Mouse (Mus musculus) T-cell, adult 2 months (primary cell): ENCODE data around the gene 4933417A18Rik.
A peak's percentile ranks its signal among the peaks of the same experiment; 100 is the strongest.
"Not testable (repeated sequence)": the region's sequence is repeated elsewhere in the genome, so short reads cannot be mapped to it uniquely, and the experiment has no call there.

ENCODE experiments used
- DNase-seq: peaks from one replicate; pipeline ENCODE4 v3.0.0; 2022; ENCODE audit warnings: low spot score

The 4933417A18Rik gene

DNA sequence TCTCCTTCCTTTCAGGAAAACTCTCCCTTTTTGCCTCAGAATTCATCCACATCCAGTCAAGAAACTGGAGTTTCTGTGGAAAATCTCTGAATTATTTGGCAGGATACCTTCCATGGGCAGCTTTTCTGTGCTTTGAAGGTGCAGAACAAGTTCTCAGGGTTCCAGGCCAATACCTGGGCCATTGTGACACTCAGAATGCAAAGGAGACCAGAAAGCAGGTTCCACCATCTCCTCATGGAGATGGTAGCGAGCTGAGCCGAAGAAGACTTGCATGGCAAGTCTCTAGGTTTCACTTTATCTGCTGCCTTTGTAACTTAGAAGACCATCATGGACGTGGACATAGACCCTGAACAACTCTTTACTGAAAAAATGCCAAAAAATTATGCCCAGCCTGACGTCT is at the start of gene 4933417A18Rik, which contains the start of gene Fam217a:
Gene 4933417A18Rik (plus strand): TSS at position 200 of the 400 bp plus-strand sequence.
Gene Fam217a (minus strand): TSS at position 101 of the 400 bp plus-strand sequence.
- no peak for DNase-seq

DNA sequence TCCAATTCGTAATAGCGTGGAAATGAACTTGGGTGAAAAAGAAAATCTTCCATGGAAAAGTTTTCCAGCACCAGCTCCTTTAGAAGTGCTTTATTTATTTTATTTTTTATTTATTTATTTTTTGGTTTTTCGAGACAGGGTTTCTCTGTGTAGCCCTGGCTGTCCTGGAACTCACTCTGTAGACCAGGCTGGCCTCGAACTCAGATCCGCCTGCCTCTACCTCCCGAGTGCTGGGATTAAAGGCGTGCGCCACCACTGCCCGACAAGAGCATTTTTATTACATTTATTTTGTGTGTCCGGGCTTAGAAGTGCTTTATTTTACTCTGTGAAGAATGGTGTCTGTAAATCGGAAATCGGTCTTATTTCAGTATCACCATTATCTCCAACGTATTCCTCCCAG is 49.5 kb upstream of the 4933417A18Rik start:
- peak; percentile 4 for DNase-seq

DNA sequence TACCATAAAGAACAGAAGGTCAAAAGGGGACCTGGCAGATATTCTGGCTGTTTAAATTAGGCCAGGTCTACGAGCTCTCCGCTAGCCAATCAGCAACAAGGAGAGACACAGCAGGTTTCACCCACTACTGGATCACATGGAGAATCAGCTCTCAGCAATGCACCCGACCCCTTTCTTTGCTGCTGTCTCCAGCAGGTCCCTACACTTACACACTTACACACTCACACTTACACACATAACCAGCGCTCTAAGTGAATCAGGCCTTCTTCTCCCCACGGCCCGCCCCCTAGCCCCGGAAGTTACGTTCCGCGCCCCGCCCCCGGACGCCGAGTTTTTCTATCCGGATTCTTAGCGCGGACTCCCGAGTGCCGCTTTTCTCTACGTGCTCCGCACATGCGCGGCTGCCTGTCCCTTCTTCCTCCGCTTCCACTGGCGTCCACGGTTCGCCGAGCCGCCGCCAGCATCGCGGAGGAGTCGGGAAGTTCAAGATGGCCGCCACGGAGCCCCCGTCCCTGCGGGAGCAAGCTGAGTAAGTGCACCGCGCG is 49.0 kb upstream of the 4933417A18Rik start, which contains the start of gene Prpf4b:
Gene Prpf4b (plus strand): TSS at position 137 of the 545 bp plus-strand sequence.
- peak; percentile 88 for DNase-seq

DNA sequence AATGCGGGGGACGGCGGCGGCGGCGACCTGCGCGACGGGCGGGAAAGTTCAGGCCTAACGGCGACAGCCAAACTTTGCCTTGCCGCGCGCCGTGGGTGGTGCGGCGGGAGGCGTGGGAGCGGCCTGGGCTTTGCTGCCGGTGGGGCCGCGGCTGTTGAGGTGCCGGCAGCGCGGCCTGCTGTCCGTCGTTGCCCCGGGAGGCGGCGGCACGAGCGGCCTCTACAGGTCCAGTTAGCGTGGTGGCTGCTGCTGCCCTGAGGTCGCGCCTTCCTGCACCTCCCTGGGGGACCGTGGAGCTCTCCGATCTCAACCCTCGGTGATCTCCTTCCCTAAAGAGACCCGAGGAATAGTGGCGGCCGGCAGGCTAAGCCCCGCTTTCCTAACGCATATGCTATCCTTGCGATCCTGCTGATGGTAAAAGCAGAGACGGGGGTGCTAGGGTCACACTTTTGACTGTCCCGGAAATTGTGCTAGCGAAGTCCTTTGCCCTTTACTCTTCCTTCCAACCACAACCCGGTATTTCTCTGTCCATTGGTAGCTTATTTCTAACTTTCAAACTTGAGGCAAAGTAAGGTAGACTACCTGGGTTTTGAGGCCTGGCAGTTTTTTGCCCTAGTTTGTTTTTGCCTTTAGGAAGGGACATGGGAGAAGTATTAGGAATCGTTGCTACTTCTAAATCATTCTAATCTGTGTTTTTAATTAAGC is 48.3 kb upstream of the 4933417A18Rik start:
- no peak for DNase-seq

DNA sequence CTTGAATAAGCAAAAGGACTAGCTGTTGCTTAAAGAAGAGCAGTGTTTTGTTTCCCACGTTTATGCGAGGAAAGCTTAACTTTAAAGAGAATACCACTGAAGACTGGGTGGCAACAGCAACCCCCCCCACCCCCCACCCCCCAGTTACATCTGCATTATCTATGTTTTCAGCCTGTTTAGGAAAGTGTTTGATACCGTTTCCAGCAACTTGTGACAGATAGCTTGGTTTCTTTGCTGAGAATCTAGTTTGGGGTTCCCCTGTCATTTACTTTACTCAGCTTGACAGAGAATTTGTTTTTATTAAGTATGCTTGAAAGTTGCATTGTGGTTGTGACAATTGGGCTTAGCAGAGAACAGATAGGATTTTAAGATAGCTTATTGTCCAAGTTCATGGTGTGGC is 47.7 kb upstream of the 4933417A18Rik start:
- no peak for DNase-seq

DNA sequence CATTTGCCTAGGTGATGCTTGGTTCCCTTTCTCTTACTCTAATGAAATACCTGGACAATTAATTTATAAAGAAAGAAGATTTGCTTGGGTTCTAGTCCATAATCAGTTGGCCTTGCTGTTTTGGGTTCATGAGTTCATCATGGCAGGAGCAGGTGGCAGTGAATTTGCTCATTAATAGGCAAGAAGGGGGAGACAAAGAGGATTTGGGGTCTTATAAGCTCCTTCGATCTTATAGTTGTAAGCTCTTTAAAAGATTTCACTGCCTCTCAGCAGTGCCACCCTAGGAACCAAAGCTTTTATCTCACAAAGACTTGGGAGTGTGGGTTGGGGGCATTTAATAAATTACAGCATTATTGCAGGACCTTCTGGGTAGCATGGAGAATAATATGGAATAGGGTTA is 31.3 kb upstream of the 4933417A18Rik start:
- no peak for DNase-seq

DNA sequence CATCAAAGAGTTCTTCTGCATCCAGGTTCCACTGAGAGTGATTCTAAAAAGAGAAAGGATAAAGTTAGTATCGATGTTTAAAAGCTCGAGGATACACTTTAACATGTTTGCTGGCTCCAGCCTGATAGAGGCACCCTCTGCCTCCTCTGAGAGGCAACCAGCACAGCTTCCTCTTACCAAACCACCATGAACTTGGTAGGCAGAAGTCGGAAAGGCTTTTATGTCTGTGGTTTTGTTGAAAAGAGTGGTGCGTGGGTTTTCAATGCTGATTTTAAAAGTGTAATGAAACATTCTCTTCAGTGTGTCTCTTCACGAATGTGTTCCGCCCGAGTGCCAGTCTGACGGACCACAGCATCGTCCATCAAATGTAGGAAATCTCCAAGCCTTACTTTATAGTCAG is 9.6 kb upstream of the 4933417A18Rik start:
- peak; percentile 57 for DNase-seq

DNA sequence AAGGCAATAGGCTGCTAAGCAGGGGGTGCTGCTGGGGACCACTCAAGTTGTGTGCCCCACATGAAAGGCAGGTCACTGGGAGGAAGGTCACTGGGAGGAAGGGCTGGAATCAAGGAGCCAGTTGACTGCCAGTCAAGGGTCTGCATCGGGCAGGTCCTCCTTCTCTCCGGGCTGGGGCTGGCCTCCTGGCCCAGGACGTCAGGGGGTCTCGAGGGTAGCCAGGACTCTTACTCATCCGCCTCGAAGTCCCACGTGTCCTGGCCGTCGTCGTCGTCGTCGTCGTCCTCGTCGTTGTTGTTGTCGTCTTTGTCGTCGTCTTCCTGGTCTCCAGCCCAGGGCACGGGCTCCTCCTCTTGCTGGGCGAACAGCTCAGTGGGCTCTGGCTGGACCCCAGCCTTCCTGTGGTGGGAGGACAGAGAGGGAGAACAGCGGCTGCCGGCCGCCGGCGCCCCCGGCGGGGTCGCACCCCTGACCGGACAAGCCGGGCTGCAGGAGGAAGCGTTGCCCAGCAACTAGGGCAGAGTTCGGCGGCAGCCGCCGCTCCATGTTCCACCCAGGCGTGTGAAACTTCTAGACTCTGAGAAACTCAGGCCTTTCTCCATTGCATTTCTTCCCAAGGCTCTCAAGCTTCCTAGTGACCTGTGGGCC is 7.6 kb upstream of the 4933417A18Rik start:
- peak; percentile 14 for DNase-seq

DNA sequence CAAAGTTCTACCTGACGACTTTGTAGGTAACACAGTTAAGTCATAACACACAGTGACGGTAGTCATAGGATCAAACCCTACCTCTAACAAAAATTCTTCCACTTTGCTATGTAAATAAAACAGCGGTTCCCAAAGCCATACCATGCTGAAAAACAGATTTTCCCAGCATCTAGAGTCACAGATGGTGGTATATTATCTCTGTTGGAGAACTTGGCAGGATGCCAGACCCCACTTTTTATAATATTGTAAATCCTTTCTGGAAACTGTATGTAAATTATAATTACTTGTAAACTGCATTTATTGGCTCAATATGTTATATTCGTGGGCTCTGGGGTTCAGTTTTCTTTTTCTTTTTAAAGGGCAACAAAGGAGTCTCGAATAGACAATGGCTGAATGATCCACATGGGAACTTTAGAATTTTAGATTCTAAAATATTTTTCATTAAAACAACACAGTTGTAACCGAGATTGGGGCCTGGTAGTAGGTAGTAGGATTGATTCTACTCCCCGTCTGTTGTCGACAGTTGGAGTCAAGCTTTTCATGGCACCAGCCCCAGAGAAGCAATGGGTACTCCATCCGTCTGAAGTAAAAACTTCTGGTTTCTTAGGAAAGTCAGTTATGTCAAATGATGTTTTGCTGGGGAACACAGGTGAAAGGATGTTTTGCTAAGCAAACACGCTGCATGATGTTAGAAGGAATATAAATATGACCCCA is 10.9 kb downstream of the 4933417A18Rik start:
- no peak for DNase-seq

DNA sequence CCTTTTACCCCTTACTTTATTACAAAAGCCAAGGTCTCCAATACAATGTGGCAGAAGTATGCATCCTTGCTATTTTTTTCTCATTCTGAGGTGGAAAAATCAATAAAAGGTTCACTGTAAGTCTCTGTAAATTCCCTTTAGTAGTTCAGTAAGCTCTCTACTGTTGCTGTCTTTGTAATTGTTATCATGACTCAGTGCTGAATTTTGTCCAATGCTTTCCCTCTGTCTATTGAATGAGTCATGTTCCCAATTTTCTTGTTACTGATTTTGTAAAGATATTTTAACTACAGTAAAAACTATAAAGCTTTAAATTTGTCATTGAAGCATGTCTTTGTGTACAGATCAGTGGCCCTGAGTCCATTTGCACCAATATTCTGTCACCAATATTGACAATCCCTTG is 18.2 kb downstream of the 4933417A18Rik start:
- no peak for DNase-seq

DNA sequence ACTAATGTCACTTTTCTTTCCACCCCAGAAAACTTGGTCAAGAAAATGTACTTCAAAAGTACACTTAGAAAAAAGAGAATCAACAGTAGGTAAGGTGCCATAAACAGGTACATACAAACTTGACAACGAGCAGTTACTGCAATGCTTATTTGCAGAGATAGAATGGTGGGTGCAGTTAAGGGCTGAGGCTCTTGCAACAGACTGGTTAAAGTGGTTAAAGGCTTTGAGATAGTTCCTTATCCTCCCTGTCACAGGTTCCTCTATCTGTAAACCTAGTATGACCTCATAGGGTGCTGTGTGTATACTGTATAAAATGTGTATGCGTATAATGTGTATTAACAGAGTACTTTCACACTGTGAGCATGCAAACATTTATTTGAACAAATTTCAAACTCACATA is 27.2 kb downstream of the 4933417A18Rik start:
- DNase-seq = not testable (repeated sequence)

DNA sequence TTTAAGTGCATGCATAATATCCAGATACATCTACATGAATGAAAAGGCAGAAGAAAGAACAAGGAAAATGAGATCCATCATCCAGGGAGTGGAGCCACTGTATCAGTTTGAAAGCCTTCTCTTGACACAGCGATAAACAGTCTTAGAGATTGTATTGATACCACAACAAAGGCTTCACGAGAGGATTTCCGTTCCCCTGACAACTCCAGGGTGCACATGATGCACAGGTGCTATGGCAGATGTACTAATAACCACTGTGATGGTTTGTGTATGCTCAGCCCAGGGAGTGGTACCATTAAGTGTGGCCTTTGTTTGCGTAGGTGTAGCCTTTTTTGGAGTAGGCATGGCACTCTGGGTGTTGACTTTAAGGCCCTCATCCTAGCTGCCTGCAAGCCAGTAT is 32.7 kb downstream of the 4933417A18Rik start:
- peak; percentile 55 for DNase-seq

DNA sequence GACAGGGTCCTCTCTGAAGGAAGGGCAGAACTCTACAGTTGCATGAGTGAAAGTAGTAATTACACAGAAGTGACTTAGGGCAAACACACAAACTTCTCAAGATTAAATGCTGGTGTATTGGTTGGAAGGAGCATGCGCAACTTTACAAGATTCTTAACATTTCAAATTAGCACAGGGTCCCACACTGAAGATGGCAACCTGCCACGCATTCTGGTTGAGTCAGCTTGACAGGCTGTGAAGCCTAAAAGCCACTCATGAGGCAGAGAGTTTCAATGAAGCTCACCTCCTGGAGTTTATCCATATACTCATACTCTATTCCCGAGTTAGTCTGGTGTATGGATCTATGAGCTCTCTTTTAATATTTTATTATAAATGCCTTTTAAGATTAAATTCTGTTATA is 33.9 kb downstream of the 4933417A18Rik start:
- DNase-seq = not testable (repeated sequence)

DNA sequence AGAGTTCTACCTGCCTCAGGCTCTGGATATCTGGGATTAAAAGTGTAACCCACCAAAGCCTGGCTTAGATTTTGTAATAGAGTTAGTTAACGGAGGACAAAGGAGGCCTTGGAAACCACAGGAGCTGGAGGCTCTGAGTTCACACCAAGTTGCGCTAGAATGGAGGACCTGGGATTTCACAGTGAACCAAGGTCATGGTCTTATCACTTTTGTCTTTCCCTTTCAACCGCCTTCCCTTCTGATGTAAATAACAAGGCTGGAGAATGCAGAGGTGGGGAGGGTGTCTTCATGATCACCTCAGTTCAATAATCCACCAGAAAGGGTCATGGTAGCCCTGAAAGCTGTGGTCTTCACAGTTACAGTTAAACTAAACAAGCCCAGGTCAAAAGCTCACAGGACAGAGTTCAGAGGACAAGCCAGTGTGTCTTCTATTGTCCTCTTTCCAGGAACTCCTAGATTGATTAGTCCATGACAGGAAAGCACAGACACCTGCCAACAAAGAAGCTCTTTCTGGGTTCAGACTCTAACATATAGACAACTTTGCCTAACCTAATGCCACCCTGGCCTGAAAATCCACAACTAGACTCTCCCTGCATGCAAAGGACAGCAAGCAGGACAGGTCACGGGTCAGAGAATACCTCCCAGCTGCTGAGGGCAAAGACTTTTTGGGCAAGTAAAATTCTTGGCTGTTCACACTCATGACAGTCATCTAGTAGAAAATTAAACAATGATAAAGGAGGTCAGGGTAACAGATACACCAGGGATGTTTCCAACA is 37.0 kb downstream of the 4933417A18Rik start:
- no peak for DNase-seq

DNA sequence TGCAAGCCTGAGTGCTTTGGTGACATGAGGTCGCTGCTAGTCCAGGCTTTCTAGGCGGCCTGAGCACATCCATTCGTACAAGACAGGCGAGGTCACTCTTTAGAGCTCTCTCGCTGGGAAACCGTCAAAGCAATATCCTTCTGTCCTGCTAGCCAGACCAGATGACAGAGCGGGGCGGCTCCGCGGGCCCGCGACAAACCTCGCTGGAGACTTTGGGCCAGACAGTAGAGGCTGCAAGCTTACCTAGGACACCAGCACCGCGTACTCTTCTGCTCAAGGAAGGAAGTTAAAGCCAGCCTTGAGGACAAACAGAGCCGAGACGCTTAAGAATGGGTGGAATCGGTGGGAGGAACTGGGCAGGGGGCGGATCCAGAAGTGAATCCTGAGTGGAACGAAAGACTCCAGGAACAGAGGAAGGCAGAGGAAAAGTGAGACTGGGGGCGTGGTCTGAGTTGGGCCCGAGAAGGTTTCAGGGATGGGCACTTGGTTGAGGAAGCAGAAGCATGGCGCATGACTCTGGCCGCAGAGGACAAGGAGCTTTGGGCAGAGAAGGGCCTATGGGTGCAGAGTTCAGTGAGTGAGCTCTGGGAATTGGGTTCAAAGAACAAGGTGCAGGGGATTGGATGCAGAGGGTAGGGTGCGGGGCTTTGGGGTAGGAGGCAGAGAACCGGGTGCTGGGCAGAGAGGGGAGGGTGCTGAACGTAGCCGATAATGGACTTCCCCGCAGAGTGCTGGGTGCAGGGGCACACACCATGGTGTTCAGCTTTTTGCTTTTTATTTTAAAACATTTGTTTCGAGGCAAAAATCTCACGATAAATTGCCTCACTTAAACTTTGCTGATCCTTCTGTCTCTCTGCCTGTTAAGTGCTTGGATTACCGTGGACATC is 39.5 kb downstream of the 4933417A18Rik start, which contains the start of gene Eci3:
Gene Eci3 (minus strand): TSS at position 300 of the 887 bp plus-strand sequence.
- no peak for DNase-seq

DNA sequence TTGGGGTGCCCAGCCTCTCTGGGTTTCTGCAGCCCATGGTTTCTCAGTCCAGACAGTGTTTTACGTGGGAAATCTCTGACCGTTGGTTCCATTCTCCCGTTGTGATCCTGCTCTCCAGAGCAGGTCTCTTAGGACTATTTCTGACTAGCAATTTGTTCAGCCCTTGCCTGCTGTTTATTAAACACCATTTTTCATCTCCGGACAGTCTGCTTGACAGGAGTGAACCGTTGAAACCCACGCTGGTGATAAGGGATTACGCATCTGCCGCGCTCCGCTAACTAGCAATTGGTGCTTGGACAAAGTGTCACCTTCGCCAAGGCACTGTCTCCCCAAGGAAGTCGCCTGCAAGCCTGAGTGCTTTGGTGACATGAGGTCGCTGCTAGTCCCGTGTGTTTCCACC is 40.2 kb downstream of the 4933417A18Rik start:
- DNase-seq = no peak

DNA sequence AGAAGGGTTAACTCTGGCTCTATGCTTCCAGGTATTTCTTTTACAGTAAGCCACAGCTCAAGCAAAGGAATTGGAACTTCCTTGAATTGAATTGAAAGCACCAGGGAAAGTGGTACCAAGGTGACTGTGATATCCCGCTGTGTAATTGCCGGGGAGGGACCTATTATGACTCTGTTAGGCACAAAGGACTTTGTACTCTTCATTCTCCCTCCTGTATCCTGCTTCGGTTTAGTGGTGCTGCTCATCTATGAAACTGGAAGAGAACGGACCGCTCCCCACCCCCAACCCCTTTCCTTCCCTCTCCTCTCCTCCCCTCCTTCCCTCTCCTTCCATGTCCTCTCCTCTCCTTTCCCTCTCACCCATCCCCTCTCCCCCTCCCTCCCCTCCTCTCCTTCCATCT is 40.7 kb downstream of the 4933417A18Rik start:
- DNase-seq = no peak

DNA sequence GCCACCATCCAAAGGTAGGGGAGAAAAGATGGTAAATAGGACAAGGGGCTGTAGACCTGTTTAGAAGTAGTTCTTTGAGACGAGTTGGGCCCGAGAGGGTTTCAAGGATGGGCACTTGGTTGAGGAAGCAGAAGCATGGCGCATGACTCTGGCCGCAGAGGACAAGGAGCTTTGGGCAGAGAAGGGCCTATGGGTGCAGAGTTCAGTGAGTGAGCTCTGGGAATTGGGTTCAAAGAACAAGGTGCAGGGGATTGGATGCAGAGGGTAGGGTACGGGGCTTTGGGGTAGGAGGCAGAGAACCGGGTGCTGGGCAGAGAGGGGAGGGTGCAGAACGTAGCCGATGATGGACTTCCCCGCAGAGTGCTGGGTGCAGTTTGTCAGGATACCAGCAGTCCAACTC is 41.4 kb downstream of the 4933417A18Rik start:
- not testable (repeated sequence) for DNase-seq

DNA sequence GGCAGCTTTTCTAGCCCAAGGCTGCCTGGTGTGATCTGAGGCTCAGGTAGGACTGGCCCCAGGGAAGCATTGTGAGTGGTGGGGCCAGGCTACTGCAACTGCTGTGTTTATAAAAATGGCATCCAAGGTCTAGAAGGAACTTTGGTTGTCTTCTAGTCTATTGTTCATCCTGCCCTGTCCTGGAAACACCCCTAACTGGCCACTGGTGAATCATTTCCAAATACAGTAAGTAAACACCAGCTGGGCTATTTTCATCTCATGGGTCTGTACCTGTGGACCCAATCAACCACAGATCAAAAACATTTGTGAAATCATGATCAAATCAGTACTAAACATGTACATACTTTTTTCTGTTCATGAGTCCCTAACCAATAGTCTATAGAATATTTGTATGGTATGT is 48.2 kb downstream of the 4933417A18Rik start:
- DNase-seq = not testable (repeated sequence)

DNA sequence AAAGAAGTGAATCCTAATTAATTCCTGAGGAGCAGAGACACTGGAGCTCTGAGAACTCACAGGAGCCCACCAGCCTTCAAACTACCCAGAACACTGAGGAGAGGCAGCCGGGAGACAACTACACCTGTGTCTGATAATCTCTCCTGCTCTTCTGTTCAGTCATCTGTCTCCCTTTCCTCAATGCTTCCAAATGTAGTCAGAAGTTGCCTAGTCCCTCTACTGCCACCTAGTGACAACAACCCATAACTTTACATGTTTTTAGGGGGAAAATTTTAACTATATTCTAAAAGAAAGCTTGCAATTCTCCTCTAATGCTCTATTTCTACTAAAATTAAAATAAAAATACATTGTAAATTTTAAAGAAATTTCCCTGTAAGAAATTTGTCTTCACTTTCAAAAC is 48.9 kb downstream of the 4933417A18Rik start:
- no peak for DNase-seq

DNA sequence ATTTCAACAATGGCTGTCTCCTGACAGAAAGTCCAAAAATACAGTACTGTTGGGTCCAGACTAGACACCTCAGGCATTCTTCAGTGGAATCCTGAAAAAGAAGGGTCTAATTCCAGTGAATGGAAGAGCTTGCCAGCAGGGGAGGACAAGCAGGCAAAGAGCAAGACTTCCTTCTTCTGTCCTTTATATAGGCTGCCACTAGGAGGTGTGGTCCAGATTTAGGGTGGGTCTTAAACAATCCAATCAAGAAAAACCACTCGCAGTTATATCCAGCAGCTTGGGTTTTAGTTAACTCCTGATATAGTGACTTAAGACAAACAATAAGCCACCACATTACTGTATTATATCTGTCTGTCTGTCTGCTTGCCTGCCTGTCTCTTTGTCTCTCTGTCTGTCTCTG is 49.6 kb downstream of the 4933417A18Rik start:
- no peak for DNase-seq
